In genomic region chr12:75669258-75670106, GRCm38 (mm10) we compare ENCODE assay signal across 8 mouse cellular contexts. TPM values are rescaled to one million over a fixed set of nuclear protein-coding genes. Genes with fewer than 3 reads are reported as not detected.
DNase-seq lines count a peak whose midpoint lies in the region; ATAC-seq and TF ChIP-seq lines count a peak whose summit lies in the region.

Wdr89 (minus strand) TSS chr12:75669537.

- peak within 1 kb of the TSS; percentile 91 for H3K9ac ChIP-seq in ES-E14 (ENCODE audit: insufficient read depth, low read depth, low read length, poor library complexity, severe bottlenecking)
- peak within 1 kb of the TSS; percentile 72 for H3K9ac ChIP-seq in forebrain, embryonic 15.5 days (replicated peaks)

- no peaks in the 10 kb centered on the region for H3K27me3 ChIP-seq in forebrain, embryonic 15.5 days

- peaks cover 0 to 2% of the 10 kb centered on the region in 2 experiments; a peak in 2 of 4 replicates for H3K4me1 ChIP-seq in ES-E14 (ENCODE audit: control insufficient read depth in 2 of 2, insufficient read depth in 2 of 2, low read length in 2 of 2, poor library complexity in 1 of 2)
- H3K4me1 ChIP-seq in forebrain, embryonic 15.5 days, result peaks cover 19% of the 10 kb centered on the region
- H3K4me1 ChIP-seq in lung, adult 2 months (ENCODE audit: control insufficient read depth, insufficient read depth, low read length), result peaks cover 4% of the 10 kb centered on the region; the same call in 1 of the 2 replicates

- in situ Hi-C loops in ES-E14 (cut with MboI; ENCODE audit: low sequenced_read_pairs in 2 of 2, unreplicated experiment in 2 of 2), result no loop called here

- intact Hi-C loops in heart, postnatal 25 days (cut with DNase I), result loop anchor here (2.0 to 5.0 kb wide), 3 partner anchors 63 to 103 kb away; partner anchors contain the start of gene Ppp2r5e

- H3K4me2 ChIP-seq in forebrain, embryonic 15.5 days (replicated peaks), result peak within 1 kb of the TSS; percentile 84

- no peaks in the 10 kb centered on the region for H3K9me3 ChIP-seq in ES-E14 (ENCODE audit: control insufficient read depth, insufficient read depth, low read depth, low read length)
- no peaks in the 10 kb centered on the region for H3K9me3 ChIP-seq in forebrain, embryonic 15.5 days

- WGBS in forebrain, embryonic 15.5 days, result under 1% methylated on average over 55 of the region's 55 CpGs
- under 1% methylated on average over 55 of the region's 55 CpGs for WGBS in lung, adult 2 months

- H3K4me3 ChIP-seq in ES-E14 (ENCODE audit: insufficient read depth in 1 of 2, low read depth in 1 of 2, low read length in 2 of 2, poor library complexity in 1 of 2, severe bottlenecking in 1 of 2), result peak within 1 kb of the TSS; percentile 80 to 96
- peak within 1 kb of the TSS; percentile 66 for H3K4me3 ChIP-seq in forebrain, embryonic 15.5 days
- peak within 1 kb of the TSS; percentile 76 for H3K4me3 ChIP-seq in lung, adult 2 months (replicated peaks; ENCODE audit: extremely low read depth, low read depth, low read length)

- DNase-seq in ES-E14 (ENCODE audit: low read depth, low spot score), result peak; percentile 99
- peak; percentile 100 for DNase-seq in cerebellum, adult 11-12 months
- DNase-seq in heart, postnatal 25 days (ENCODE audit: low spot score), result peak; percentile 99
- DNase-seq in layer of hippocampus, adult 18-20 months (ENCODE audit: low spot score in 2 of 2), result peak; percentile 99 to 100
- DNase-seq in lung, adult 2 months, result peak; percentile 95
- DNase-seq in thymus, adult 18-20 months, result peak; percentile 99 to 100

- peak; percentile 87; the same call in 1 of the 2 replicates for TF ChIP-seq POLR2A in lung, adult 2 months (IDR thresholded peaks at IDR 0.05; ENCODE audit: borderline replicate concordance, extremely low read depth, low read depth, low read length)

- H3K27ac ChIP-seq in ES-E14 (ENCODE audit: insufficient read depth, low read depth, low read length, poor library complexity, severe bottlenecking), result peak within 1 kb of the TSS; percentile 57
- H3K27ac ChIP-seq in forebrain, embryonic 15.5 days (replicated peaks), result peak within 1 kb of the TSS; percentile 83

- peaks cover 2% of the 10 kb centered on the region for H3K36me3 ChIP-seq in ES-E14 (ENCODE audit: control insufficient read depth, insufficient read depth, low read length, poor library complexity, severe bottlenecking)
- no peaks in the 10 kb centered on the region for H3K36me3 ChIP-seq in forebrain, embryonic 15.5 days

- ATAC-seq in forebrain, embryonic 15.5 days (replicated peaks), result peak; percentile 99
- peak; percentile 92 for ATAC-seq in neutrophil, adult 5-6 weeks (ENCODE audit: extremely low read depth, insufficient number of reproducible peaks, low FRiP score, poor library complexity, severe bottlenecking)

- no peak for TF ChIP-seq CTCF in lung, adult 2 months (IDR thresholded peaks at IDR 0.05; ENCODE audit: insufficient read depth, low read length)

TF ChIP-seq in ES-E14, 5 proteins besides CTCF, POLR2A, EP300 and RAD21:
- TF ChIP-seq ZC3H11A (IDR thresholded peaks at IDR 0.05; ENCODE audit: borderline replicate concordance, low read depth, low read length), result no peak
- TF ChIP-seq HCFC1 (IDR thresholded peaks at IDR 0.05; ENCODE audit: borderline replicate concordance, insufficient read depth, low read length), result peak; percentile 79
- no peak for TF ChIP-seq ZNF384 (IDR thresholded peaks at IDR 0.05; ENCODE audit: low read depth, low read length)
- TF ChIP-seq CHD2 (IDR thresholded peaks at IDR 0.05; ENCODE audit: low read depth, low read length), result no peak
- TF ChIP-seq MAFK (IDR thresholded peaks at IDR 0.05; ENCODE audit: insufficient read depth, low read depth, low read length), result 0 out of 2 replicates have a peak, but pooled peaks have one; percentile 12
TF ChIP-seq in ES-E14: peak in this region for 2.

RNA-seq across cellular contexts. Expression of gene Wdr89, which starts in this region (rescaled TPM):
- total RNA-seq in ES-E14 (2012; rRNA removed), result 24.8 and 29.8 TPM in 2 replicates
- polyA plus RNA-seq in forebrain, embryonic 15.5 days (2015; fragmentation: Nextera tagmentation; extraction: Ambion mirVana), result 7.1 and 8.7 TPM in 2 replicates
- 1 to 10 TPM; 2.5 to 2.6 TPM for total RNA-seq in heart, postnatal 25 days (2021)
- 1 to 10 TPM; 3.5 to 3.8 TPM for total RNA-seq in layer of hippocampus, adult 18-20 months (2021)
- 1.3 and 2.0 TPM in 2 replicates for polyA plus RNA-seq in lung, adult 2 months (2012; rRNA removed)
- total RNA-seq in neutrophil, adult 5-6 weeks (2017), result 12.8 and 17.9 TPM in 2 replicates

Comparison
In these comparisons a context has a peak if more than half of its experiments do, and no peak if none do; other contexts are left out.
1. Peak in every context shown above with its lines: DNase-seq, ATAC-seq, H3K4me3 ChIP-seq and H3K27ac ChIP-seq.